Mouse (Mus musculus) 3T3-L1 (cell line): ENCODE measurements at regions not wholly inside any gene's neighbourhood (a gene's known extent, or its start where the extent isn't known, plus 50 kb on each side); places are given as distances from the start of the nearest gene placed in this dataset.

Experiments used
- DNase-seq: peaks from one replicate; pipeline ENCODE4 v3.0.0-alpha.2; 2015; ENCODE audit warnings: low read depth, low spot score

- DNase-seq: no peak
These were observed 1203.8 kb downstream of the Gsdmc2 start for GRCm38 (mm10) chr15:62641051-62641710.

GRCm38 (mm10) chr15:62625406-62625805 is 1219.6 kb downstream of the Gsdmc2 start:
- no peak for DNase-seq

GRCm38 (mm10) chr15:62616042-62616441 is 1228.9 kb downstream of the Gsdmc2 start:
- peak; percentile 91 for DNase-seq

- DNase-seq: no peak
These were observed 1248.2 kb downstream of the Gsdmc2 start for GRCm38 (mm10) chr15:62596735-62597134.

- DNase-seq: no peak
These were observed 1256.4 kb downstream of the Gsdmc2 start for GRCm38 (mm10) chr15:62588580-62588979.

GRCm38 (mm10) chr15:62578788-62579187 is 1266.2 kb downstream of the Gsdmc2 start:
- DNase-seq: no peak

- no peak for DNase-seq
These were observed 1269.2 kb downstream of the Gsdmc2 start for GRCm38 (mm10) chr15:62575791-62576190.

GRCm38 (mm10) chr15:62571803-62572202 is 1273.2 kb downstream of the Gsdmc2 start:
- DNase-seq: no peak

GRCm38 (mm10) chr15:62568788-62569713 is 1275.9 kb downstream of the Gsdmc2 start:
- peak; percentile 93 for DNase-seq

GRCm38 (mm10) chr15:62567431-62567830 is 1277.5 kb downstream of the Gsdmc2 start:
- no peak for DNase-seq

- DNase-seq: peak; percentile 69
These were observed 1278.9 kb downstream of the Gsdmc2 start for GRCm38 (mm10) chr15:62566106-62566511.

GRCm38 (mm10) chr15:62533233-62533632 is 1311.7 kb downstream of the Gsdmc2 start:
- no peak for DNase-seq

GRCm38 (mm10) chr15:62528975-62529374 is 1316.0 kb downstream of the Gsdmc2 start:
- no peak for DNase-seq

GRCm38 (mm10) chr15:62524628-62525027 is 1320.3 kb downstream of the Gsdmc2 start:
- no peak for DNase-seq

- no peak for DNase-seq
These were observed 1320.8 kb downstream of the Gsdmc2 start for GRCm38 (mm10) chr15:62524135-62524534.

GRCm38 (mm10) chr15:62513462-62513861 is 1331.5 kb downstream of the Gsdmc2 start:
- DNase-seq: no peak

GRCm38 (mm10) chr15:62511461-62511860 is 1333.5 kb downstream of the Gsdmc2 start:
- no peak for DNase-seq

- no peak for DNase-seq
These were observed 1341.1 kb downstream of the Gsdmc2 start for GRCm38 (mm10) chr15:62503866-62504265.

GRCm38 (mm10) chr15:62500966-62501365 is 1344.0 kb downstream of the Gsdmc2 start:
- peak; percentile 98 for DNase-seq

- no peak for DNase-seq
These were observed 1344.5 kb downstream of the Gsdmc2 start for GRCm38 (mm10) chr15:62500522-62500921.

GRCm38 (mm10) chr15:62496193-62496592 is 1348.8 kb downstream of the Gsdmc2 start:
- DNase-seq: peak; percentile 51

GRCm38 (mm10) chr15:62492350-62492749 is 1352.6 kb downstream of the Gsdmc2 start:
- DNase-seq: peak; percentile 21

GRCm38 (mm10) chr15:62490548-62490947 is 1354.4 kb downstream of the Gsdmc2 start:
- no peak for DNase-seq
